Mouse (Mus musculus) lung, postnatal 0 days (tissue): ENCODE data around the gene Marveld2. TPM values are rescaled to one million over a fixed set of nuclear protein-coding genes. Genes with fewer than 3 reads are reported as not detected.
A peak's percentile ranks its signal among the peaks of the same experiment; 100 is the strongest.

Source experiments
- ATAC-seq: fragments of 200-750 bp; cut with Nextera tagmentation; 2 replicates; pipeline ENCODE4 v1.8.0; 2017; ENCODE audit warnings: moderate library complexity
- DNase-seq: peaks from one replicate; pipeline ENCODE4 v3.0.0-alpha.2; 2016; ENCODE audit warnings: low spot score
- H3K27ac ChIP-seq: fragments of 300-500 bp; sonication (generic); 2 replicates; pipeline ENCODE4 v1.5.1; 2014; ENCODE audit warnings: antibody characterized with exemption, mild to moderate bottlenecking, low read length, mixed read lengths
- H3K27me3 ChIP-seq: fragments of 300-500 bp; sonication (generic); replicated peaks from 2 replicates; pipeline ENCODE4 v1.6.1; 2014; ENCODE audit warnings: low read length, mixed read lengths; ENCODE audit not compliant: insufficient read depth
- H3K36me3 ChIP-seq: fragments of 300-500 bp; sonication (generic); 2 replicates; pipeline ENCODE4 v1.6.1; 2014; ENCODE audit warnings: low read length, mixed read lengths; ENCODE audit not compliant: insufficient read depth
- H3K4me1 ChIP-seq: fragments of 300-500 bp; sonication (generic); 2 replicates; pipeline ENCODE4 v1.6.1; 2014; ENCODE audit warnings: antibody characterized with exemption, low read depth, low read length, mixed read lengths; ENCODE audit not compliant: insufficient read depth
- H3K4me2 ChIP-seq: fragments of 300-500 bp; sonication (generic); replicated peaks from 2 replicates; pipeline ENCODE4 v1.6.1; 2014; ENCODE audit warnings: low read depth, mild to moderate bottlenecking, low read length, moderate library complexity, mixed read lengths
- H3K4me3 ChIP-seq: fragments of 300-500 bp; sonication (generic); 2 replicates; pipeline ENCODE4 v1.5.1; 2014; ENCODE audit warnings: low read depth, low read length
- H3K9ac ChIP-seq: fragments of 300-500 bp; sonication (generic); replicated peaks from 2 replicates; pipeline ENCODE4 v1.6.1; 2014; ENCODE audit warnings: low read depth, mild to moderate bottlenecking
- H3K9me3 ChIP-seq: fragments of 300-500 bp; sonication (generic); 2 replicates; pipeline ENCODE4 v1.6.1; 2016; ENCODE audit warnings: low read length, mixed read lengths
- CTCF ChIP-seq: IDR thresholded peaks from 2 replicates; pipeline ENCODE4 v1.5.1; 2016; ENCODE audit warnings: antibody characterized with exemption, mild to moderate bottlenecking
- EP300 ChIP-seq: IDR thresholded peaks from 2 replicates; pipeline ENCODE4 v1.6.1; 2016; ENCODE audit warnings: antibody characterized with exemption, mild to moderate bottlenecking, control low read depth
- WGBS: fragments of 180-500 bp; shearing (Covaris S2); extraction: QIAGEN DNeasy Blood & Tissue Kit; methylation state at CpG from one replicate; pipeline ENCODE4 v1.1.7; 2014; 5-methylcytosine and 5-hydroxymethylcytosine counted together
- polyA plus RNA-seq: library from polyadenylated mRNA; unstranded; fragments of >200 nt; fragmentation: Nextera tagmentation; extraction: Ambion mirVana; gene quantifications from 2 replicates; pipeline ENCODE4 v1.2.1, GENCODE M21; 2015

Gene Marveld2
- polyA plus RNA-seq, 1 experiment from 2014 or later: 11.8 TPM

DNA sequence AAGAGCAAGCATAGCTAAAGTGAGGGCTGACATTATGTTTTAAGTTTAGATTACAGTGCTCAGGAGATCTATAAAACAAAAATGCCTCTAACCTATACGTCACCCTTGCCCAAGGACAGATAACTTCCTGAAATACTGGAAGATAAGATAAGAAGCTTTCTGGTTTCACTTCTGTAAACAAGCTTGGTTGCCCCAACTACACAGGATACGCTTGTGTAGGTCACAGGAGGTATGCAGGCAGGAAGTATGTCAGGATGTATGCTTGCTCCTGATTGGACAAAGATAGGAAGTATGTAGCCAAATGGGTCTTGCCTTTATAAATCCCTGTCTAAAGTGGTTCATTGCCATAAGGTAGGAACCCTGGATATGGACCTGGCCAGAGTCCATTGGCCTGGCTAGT lies 40.8 kb downstream of the Marveld2 start:
- H3K4me1 ChIP-seq: no peaks in the 10 kb centered on the region
- DNase-seq: peak; percentile 60
- no peaks in the 10 kb centered on the region for H3K36me3 ChIP-seq
- H3K9me3 ChIP-seq: no peaks in the 10 kb centered on the region
- no peak overlapping the region for H3K9ac ChIP-seq
- no peak overlapping the region for H3K4me3 ChIP-seq
- H3K27me3 ChIP-seq: no peaks in the 10 kb centered on the region
- TF ChIP-seq CTCF (no peak), EP300 (peak; percentile 98)
- peak; percentile 81 for ATAC-seq
- WGBS: 23% methylated on average over 2 of the region's 2 CpGs
- peak overlapping the region; percentile 57 for H3K27ac ChIP-seq
- no peak overlapping the region for H3K4me2 ChIP-seq

DNA sequence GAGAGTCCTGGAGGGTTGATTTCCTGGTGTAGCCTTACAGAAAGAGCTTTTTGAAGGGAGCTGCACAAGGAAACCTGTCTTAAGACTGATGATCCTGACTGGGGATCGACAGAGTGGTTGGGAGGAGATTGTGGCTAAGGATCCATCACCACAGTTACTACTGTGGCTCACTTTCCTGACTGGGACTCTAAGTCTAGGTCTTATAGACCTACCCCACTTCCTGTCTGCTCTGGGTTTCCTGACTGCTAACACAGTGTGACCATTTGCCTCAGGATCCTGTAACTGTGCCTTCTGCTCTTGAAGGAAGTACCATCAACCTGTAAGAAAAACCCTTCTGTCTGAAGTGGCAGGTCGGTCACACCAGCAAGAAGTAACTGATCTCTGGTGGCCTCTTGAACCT lies 46.1 kb downstream of the Marveld2 start:
- no peaks in the 10 kb centered on the region for H3K9me3 ChIP-seq
- H3K4me1 ChIP-seq: no peaks in the 10 kb centered on the region
- H3K9ac ChIP-seq: no peak overlapping the region
- no peaks in the 10 kb centered on the region for H3K27me3 ChIP-seq
- no peak for DNase-seq
- WGBS: 48% methylated on average over 2 of the region's 2 CpGs
- H3K27ac ChIP-seq: no peak overlapping the region
- no peak overlapping the region for H3K4me2 ChIP-seq
- no peak overlapping the region for H3K4me3 ChIP-seq
- TF ChIP-seq CTCF (no peak), EP300 (no peak)
- no peak for ATAC-seq
- no peaks in the 10 kb centered on the region for H3K36me3 ChIP-seq

DNA sequence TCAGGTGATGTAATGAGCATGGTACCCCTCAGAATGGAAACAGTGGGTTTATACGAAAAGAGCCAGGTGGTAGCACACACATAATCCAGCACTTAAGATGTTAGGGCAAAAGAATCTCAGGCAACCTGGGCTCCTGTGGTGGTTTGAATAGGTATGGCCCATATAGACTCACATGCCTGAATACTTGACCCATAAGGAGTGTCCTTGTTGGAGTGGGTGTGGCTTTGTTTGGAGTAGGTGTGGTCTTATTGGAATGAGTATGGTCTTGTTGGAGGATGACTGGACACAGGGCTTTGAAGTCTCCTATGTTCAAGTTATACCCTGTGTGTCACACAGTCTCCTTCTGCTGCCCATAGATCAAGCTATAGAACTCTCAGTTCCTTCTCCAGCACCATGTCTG lies 48.4 kb downstream of the Marveld2 start:
- Histone ChIP-seq H3K4me3 (no peak overlapping the region), H3K9ac (no peak overlapping the region), H3K27me3 (no peaks in the 10 kb centered on the region), H3K4me2 (no peak overlapping the region), H3K9me3 (no peaks in the 10 kb centered on the region), H3K36me3 (no peaks in the 10 kb centered on the region), H3K27ac (no peak overlapping the region), H3K4me1 (no peaks in the 10 kb centered on the region)
- ATAC-seq (no peak), DNase-seq (no peak)
- WGBS: 89% methylated on average over 1 of the region's 1 CpGs
- TF ChIP-seq CTCF (no peak), EP300 (no peak)

DNA sequence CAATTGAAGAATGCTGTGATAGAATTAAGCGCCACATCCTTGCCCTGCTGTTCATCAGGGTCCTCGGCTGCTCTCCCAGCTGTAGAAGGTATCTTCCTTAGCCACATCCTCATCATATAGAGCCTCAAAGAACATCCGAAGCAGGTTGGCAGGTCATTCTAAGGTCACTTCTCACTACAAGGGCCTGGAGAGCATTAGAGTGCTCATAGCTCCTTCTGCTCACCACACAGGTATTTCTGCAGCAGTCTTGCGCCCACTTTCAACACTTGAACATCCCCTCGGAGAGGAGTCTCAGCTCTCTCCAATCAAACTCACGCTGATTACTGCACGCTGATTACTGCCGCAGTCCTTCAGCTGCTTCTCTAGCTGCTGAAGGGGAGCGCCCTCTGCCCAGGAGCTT lies 57.3 kb downstream of the Marveld2 start:
- H3K27me3 ChIP-seq: no peaks in the 10 kb centered on the region
- DNase-seq (peak; percentile 22), ATAC-seq (peak; percentile 64)
- no peak overlapping the region for H3K9ac ChIP-seq
- H3K4me2 ChIP-seq: no peak overlapping the region
- H3K9me3 ChIP-seq: no peaks in the 10 kb centered on the region
- H3K4me3 ChIP-seq: no peak overlapping the region
- no peak for TF ChIP-seq CTCF
- H3K4me1 ChIP-seq: no peaks in the 10 kb centered on the region
- no peak overlapping the region for H3K27ac ChIP-seq
- H3K36me3 ChIP-seq: no peaks in the 10 kb centered on the region
- WGBS: 60% methylated on average over 9 of the region's 9 CpGs

DNA sequence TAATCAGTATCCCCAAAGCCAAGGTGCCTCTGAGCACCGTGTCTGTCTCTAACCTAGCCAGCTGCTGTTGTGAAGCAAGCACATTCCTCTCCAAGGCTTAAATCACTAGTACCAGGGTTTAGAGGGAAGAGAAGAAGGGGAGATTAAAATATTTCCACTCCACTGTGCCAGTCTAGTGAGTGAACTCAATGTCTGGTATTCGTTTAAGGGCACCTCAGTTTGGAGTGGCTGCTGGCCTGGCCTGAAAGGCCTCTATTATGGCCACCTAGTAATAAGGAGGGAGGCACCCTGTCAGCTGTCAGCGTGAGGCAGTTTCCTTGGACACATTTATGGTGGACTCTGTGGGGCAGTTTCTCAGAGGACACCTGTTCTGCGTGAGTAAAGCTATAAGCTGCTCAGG lies 59.8 kb downstream of the Marveld2 start:
- no peaks in the 10 kb centered on the region for H3K9me3 ChIP-seq
- H3K27ac ChIP-seq: peak overlapping the region; percentile 45; the same call in 1 of the 2 replicates
- ATAC-seq (peak; percentile 68), DNase-seq (peak; percentile 77)
- WGBS: 48% methylated on average over 4 of the region's 4 CpGs
- no peaks in the 10 kb centered on the region for H3K4me1 ChIP-seq
- H3K36me3 ChIP-seq: no peaks in the 10 kb centered on the region
- H3K4me2 ChIP-seq: no peak overlapping the region
- H3K9ac ChIP-seq: no peak overlapping the region
- peak; percentile 92 for TF ChIP-seq EP300
- TF ChIP-seq CTCF: no peak
- H3K27me3 ChIP-seq: peaks cover 7% of the 10 kb centered on the region
- H3K4me3 ChIP-seq: no peak overlapping the region

DNA sequence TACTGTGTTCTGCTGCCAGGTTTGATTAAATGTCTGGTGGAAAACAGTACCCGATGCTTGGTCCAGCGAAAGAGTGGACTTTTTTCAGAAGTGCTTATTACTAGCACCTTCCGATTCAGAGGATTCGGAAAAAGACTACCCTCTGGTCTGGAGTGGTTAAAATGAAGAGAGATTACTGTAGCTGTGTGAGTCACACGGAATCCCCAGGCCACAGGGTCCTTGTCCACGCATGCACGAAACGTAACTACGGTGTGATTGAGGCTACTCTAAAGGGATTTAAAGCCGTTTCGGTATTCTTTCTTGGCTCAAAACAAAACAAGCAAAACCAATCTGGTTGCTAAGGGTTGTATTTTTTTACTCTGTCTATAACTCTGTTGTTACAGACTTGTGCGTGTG lies 63.7 kb downstream of the Marveld2 start:
- Histone ChIP-seq H3K4me1 (no peaks in the 10 kb centered on the region), H3K36me3 (no peaks in the 10 kb centered on the region), H3K27me3 (peaks cover 7% of the 10 kb centered on the region), H3K27ac (peak overlapping the region; percentile 94), H3K9ac (peak overlapping the region; percentile 72), H3K9me3 (no peaks in the 10 kb centered on the region), H3K4me2 (peak overlapping the region; percentile 77), H3K4me3 (peak overlapping the region; percentile 79)
- ATAC-seq (peak; percentile 18; the same call in 1 of the 2 replicates), DNase-seq (peak; percentile 46)
- WGBS: 6% methylated on average over 12 of the region's 12 CpGs
- TF ChIP-seq EP300 (no peak), CTCF (no peak)
